Mouse (Mus musculus) right cerebral cortex, postnatal 10 days (tissue): ENCODE measurements around the gene Ace2.

Experiments
- DNase-seq, 2 experiments: peaks; one replicate each; pipeline ENCODE4 v3.0.0; 2021; ENCODE audit warnings: low spot score in 2 of 2

The Ace2 gene

GRCm38 (mm10) chrX:164179746-164180145 is 40.6 kb downstream of the Ace2 start:
- DNase-seq: peak; percentile 49 to 74

GRCm38 (mm10) chrX:164183844-164184243 is 44.7 kb downstream of the Ace2 start:
- DNase-seq: peak; percentile 23 to 38

GRCm38 (mm10) chrX:164189880-164190279 is 50.7 kb downstream of the Ace2 start:
- no peak for DNase-seq

- no peak for DNase-seq
These were observed 58.5 kb downstream of the Ace2 start for GRCm38 (mm10) chrX:164197679-164198078.

- DNase-seq: no peak
These were observed 61.4 kb downstream of the Ace2 start for GRCm38 (mm10) chrX:164200547-164200946.

GRCm38 (mm10) chrX:164221989-164222388 is 82.9 kb downstream of the Ace2 start:
- no peak for DNase-seq

- DNase-seq: no peak
These were observed 94.2 kb downstream of the Ace2 start for GRCm38 (mm10) chrX:164233380-164233779.
